In genomic region chr4:33227164-33227563, GRCm38 (mm10) we compare ENCODE assay signal across 25 mouse cellular contexts. TPM values are rescaled to one million over a fixed set of nuclear protein-coding genes. Genes with fewer than 3 reads are reported as not detected.
DNase-seq lines count a peak whose midpoint lies in the region; ATAC-seq lines count a peak whose summit lies in the region.
"Had no signal": no experiment of that assay in that cellular context is flagged by ENCODE, and none has a peak within 500 bp of the region (broad histone marks: within the 10 kb centered on the region; RNA-seq: fewer than 3 reads in every experiment).

No protein-coding gene starts in this region.

- DNase-seq in thymus, postnatal 14 days = peak; percentile 38
- no peak for DNase-seq in thymus, postnatal 25 days
- DNase-seq in T-cell, adult 2 months (ENCODE audit: low spot score) = peak; percentile 58
- no peak for DNase-seq in kidney, adult 9 months
- DNase-seq in urinary bladder, postnatal 25 days (ENCODE audit: low spot score) = no peak
- DNase-seq in urinary bladder, postnatal 36 days (ENCODE audit: low spot score in 2 of 2) = no peak
- DNase-seq: adrenal gland, postnatal 14 days; cerebellum, adult 11 months; cerebellum, adult 9-10 months; gastrocnemius, adult 2 months; gastrocnemius, postnatal 36 days; heart, adult 2 months; kidney, adult 2 months; liver; lung, adult 2 months; lung, postnatal 10 days; right cerebral cortex, postnatal 4 days had no signal

- peak; percentile 94 for ATAC-seq in inflammation-experienced regulatory T-cells, adult 6 months
- ATAC-seq: forebrain, embryonic 16.5 days; intestine, embryonic 15.5 days; midbrain, embryonic 16.5 days had no signal

RNA-seq across cellular contexts. Expression of gene Srsf12, which starts 18.4 kb away (rescaled TPM):
- 1 to 10 TPM; 1.4 to 4.2 (median 3.5) TPM for polyA plus RNA-seq in inflammation-experienced regulatory T-cells, adult 6 months (2017; shearing (Covaris generic))
- polyA plus RNA-seq: erythroblast, embryonic 14.5 days; G1E; heart, adult 2 months; large intestine, adult 2 months; macrophage had no signal

RNA-seq across cellular contexts. Expression of gene Pm20d2, which starts 37.6 kb away (rescaled TPM):
- polyA plus RNA-seq in inflammation-experienced regulatory T-cells, adult 6 months (2017; shearing (Covaris generic)) = not detected
- polyA plus RNA-seq: erythroblast, embryonic 14.5 days; G1E; macrophage had no signal

Comparison
In these comparisons a context has a peak if more than half of its experiments do, and no peak if none do; other contexts are left out.
1. DNase-seq: peak in thymus, postnatal 14 days (single experiment) and T-cell, adult 2 months (single experiment); none in thymus, postnatal 25 days (single experiment), kidney, adult 9 months (single experiment), urinary bladder, postnatal 25 days (single experiment) and urinary bladder, postnatal 36 days (0 of 2).